Mouse (Mus musculus): ENCODE data around the gene Smg5.

GRCm38 (mm10) chr3:88296110-88296560 lies 39.9 kb upstream of the Smg5 start:
- TF ChIP-seq POLR2A (IDR thresholded peaks at IDR 0.05; ENCODE audit: control insufficient read depth, low read depth, low read length) (no peak), CTCF (IDR thresholded peaks at IDR 0.05; ENCODE audit: control insufficient read depth, insufficient read depth, insufficient replicate concordance, low read depth, low read length) (no peak)

Data from testis, adult 2 months (tissue).